Mouse (Mus musculus): ENCODE data around the gene Gm17581. TPM values are rescaled to one million over a fixed set of nuclear protein-coding genes. Genes with fewer than 3 reads are reported as not detected.
A peak's percentile ranks its signal among the peaks of the same experiment; 100 is the strongest.
"Not testable (repeated sequence)": the region's sequence is repeated elsewhere in the genome, so short reads cannot be mapped to it uniquely, and the experiment has no call there.

Gm17581 gene
- polyA plus RNA-seq (2015; fragmentation: Nextera tagmentation; extraction: Ambion mirVana) = not detected in 2 replicates

DNA sequence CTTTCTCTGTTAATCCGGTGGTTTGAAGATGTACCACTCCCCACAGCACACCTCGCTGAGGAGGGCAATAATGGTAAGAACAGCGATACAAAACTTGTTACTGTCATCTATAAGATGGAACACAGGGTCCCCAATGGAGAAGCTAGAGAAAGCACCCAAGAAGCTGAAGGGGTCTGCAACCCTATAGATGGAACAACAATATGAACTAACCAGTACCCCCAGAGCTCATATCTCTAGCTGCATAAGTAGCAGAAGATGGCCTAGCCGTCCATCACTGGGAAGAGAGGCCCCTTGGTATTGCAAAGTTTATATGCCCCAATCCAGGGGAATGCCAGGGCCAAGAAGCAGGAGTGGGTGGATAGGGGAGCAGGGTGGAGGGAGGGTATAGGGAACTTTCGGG is at the start of gene Gm17581:
Gene Gm17581, minus strand, starts transcription at position 101 of the 400 bp plus-strand sequence.
- H3K9me3 ChIP-seq (ENCODE audit: control insufficient read depth, low read length); H3K27ac ChIP-seq (ENCODE audit: low read length); ATAC-seq; H3K27me3 ChIP-seq (replicated peaks; ENCODE audit: control insufficient read depth, insufficient read depth, low read length); H3K4me3 ChIP-seq (ENCODE audit: low read length); H3K9ac ChIP-seq (ENCODE audit: low read depth, low read length); H3K4me2 ChIP-seq (ENCODE audit: low read depth, low read length); H3K36me3 ChIP-seq (ENCODE audit: control insufficient read depth, insufficient read depth, low read length); H3K4me1 ChIP-seq (ENCODE audit: control insufficient read depth, insufficient read depth, low read length): not testable (repeated sequence)
- 82% methylated on average over 5 of the region's 5 CpGs for WGBS

- Histone ChIP-seq H3K9ac (ENCODE audit: low read depth, low read length) (no peak overlapping the region), H3K9me3 (ENCODE audit: control insufficient read depth, low read length) (no peaks in the 10 kb centered on the region), H3K4me3 (ENCODE audit: low read length) (no peak overlapping the region), H3K27ac (ENCODE audit: low read length) (no peak overlapping the region), H3K4me2 (ENCODE audit: low read depth, low read length) (no peak overlapping the region), H3K27me3 (replicated peaks; ENCODE audit: control insufficient read depth, insufficient read depth, low read length) (no peaks in the 10 kb centered on the region), H3K4me1 (ENCODE audit: control insufficient read depth, insufficient read depth, low read length) (no peaks in the 10 kb centered on the region), H3K36me3 (ENCODE audit: control insufficient read depth, insufficient read depth, low read length) (no peaks in the 10 kb centered on the region)
- ATAC-seq = no peak
- 80% methylated on average over 6 of the region's 6 CpGs for WGBS
These were observed 48.9 kb upstream of the Gm17581 start for GRCm38 (mm10) chr2:155784534-155784933.

- Histone ChIP-seq H3K9ac (ENCODE audit: low read depth, low read length) (no peak overlapping the region), H3K36me3 (ENCODE audit: control insufficient read depth, insufficient read depth, low read length) (no peaks in the 10 kb centered on the region), H3K4me3 (ENCODE audit: low read length) (no peak overlapping the region), H3K4me2 (ENCODE audit: low read depth, low read length) (no peak overlapping the region), H3K27me3 (replicated peaks; ENCODE audit: control insufficient read depth, insufficient read depth, low read length) (peaks cover 19% of the 10 kb centered on the region; the same call in 1 of the 2 replicates), H3K9me3 (ENCODE audit: control insufficient read depth, low read length) (no peaks in the 10 kb centered on the region), H3K4me1 (ENCODE audit: control insufficient read depth, insufficient read depth, low read length) (0 out of 2 replicates have a peak, but pooled peaks cover 5% of the 10 kb centered on the region), H3K27ac (ENCODE audit: low read length) (no peak overlapping the region)
- WGBS = 81% methylated on average over 3 of the region's 3 CpGs
- no peak for ATAC-seq
These were observed 43.8 kb upstream of the Gm17581 start for GRCm38 (mm10) chr2:155779506-155779905.

- no peak overlapping the region for H3K4me3 ChIP-seq (ENCODE audit: low read length)
- no peaks in the 10 kb centered on the region for H3K36me3 ChIP-seq (ENCODE audit: control insufficient read depth, insufficient read depth, low read length)
- no peak overlapping the region for H3K9ac ChIP-seq (ENCODE audit: low read depth, low read length)
- WGBS = 35% methylated on average over 7 of the region's 7 CpGs
- H3K27me3 ChIP-seq (replicated peaks; ENCODE audit: control insufficient read depth, insufficient read depth, low read length) = peaks cover 24% of the 10 kb centered on the region; the same call in 1 of the 2 replicates
- H3K27ac ChIP-seq (ENCODE audit: low read length) = no peak overlapping the region
- 0 out of 2 replicates have a peak, but pooled peaks cover 5% of the 10 kb centered on the region for H3K4me1 ChIP-seq (ENCODE audit: control insufficient read depth, insufficient read depth, low read length)
- no peak for ATAC-seq
- no peaks in the 10 kb centered on the region for H3K9me3 ChIP-seq (ENCODE audit: control insufficient read depth, low read length)
- no peak overlapping the region for H3K4me2 ChIP-seq (ENCODE audit: low read depth, low read length)
These were observed 43.4 kb upstream of the Gm17581 start for GRCm38 (mm10) chr2:155779066-155779465.

DNA sequence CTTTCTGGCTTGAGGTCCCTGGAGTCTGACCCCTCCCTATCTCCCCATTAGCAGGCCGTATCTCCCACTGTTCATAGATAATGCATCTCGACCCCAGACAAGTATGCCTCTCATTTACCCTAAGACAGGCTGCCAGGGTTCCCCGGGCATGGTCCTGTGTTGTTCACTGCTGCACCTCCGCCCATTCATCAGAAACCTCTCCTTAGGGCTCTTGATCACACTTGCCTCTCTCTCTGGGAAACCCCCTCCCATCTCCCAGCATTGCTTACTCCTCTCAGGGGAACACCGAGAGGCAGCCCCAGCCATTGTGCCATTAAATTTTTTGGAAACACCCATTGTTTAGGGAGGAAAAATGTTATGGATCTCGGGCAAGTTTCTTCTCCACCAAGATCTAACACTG is 42.3 kb upstream of the Gm17581 start:
- Histone ChIP-seq H3K27me3 (replicated peaks; ENCODE audit: control insufficient read depth, insufficient read depth, low read length) (peaks cover 34% of the 10 kb centered on the region; the same call in 1 of the 2 replicates), H3K4me2 (ENCODE audit: low read depth, low read length) (no peak overlapping the region), H3K4me3 (ENCODE audit: low read length) (no peak overlapping the region), H3K9me3 (ENCODE audit: control insufficient read depth, low read length) (no peaks in the 10 kb centered on the region), H3K9ac (ENCODE audit: low read depth, low read length) (no peak overlapping the region), H3K27ac (ENCODE audit: low read length) (no peak overlapping the region), H3K4me1 (ENCODE audit: control insufficient read depth, insufficient read depth, low read length) (0 out of 2 replicates have a peak, but pooled peaks cover 5% of the 10 kb centered on the region), H3K36me3 (ENCODE audit: control insufficient read depth, insufficient read depth, low read length) (no peaks in the 10 kb centered on the region)
- no peak for ATAC-seq
- WGBS = 67% methylated on average over 6 of the region's 6 CpGs

DNA sequence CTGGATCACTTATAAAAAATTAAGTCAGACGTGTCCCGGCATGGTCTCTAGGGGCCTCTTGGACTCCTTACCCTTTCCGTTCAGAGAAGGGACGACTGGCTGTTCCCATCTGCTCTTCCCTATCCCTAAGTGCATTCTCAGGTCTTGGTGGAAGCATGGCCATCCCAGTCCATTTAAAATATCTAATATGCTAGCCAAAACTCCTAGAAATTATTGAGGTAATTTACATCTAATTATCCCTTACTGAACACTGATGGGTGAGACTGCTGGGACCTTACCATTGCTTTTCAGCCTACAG is 42.0 kb upstream of the Gm17581 start:
- no peak overlapping the region for H3K9ac ChIP-seq (ENCODE audit: low read depth, low read length)
- H3K4me1 ChIP-seq (ENCODE audit: control insufficient read depth, insufficient read depth, low read length) = 0 out of 2 replicates have a peak, but pooled peaks cover 5% of the 10 kb centered on the region
- H3K4me3 ChIP-seq (ENCODE audit: low read length) = no peak overlapping the region
- H3K27me3 ChIP-seq (replicated peaks; ENCODE audit: control insufficient read depth, insufficient read depth, low read length) = peaks cover 36% of the 10 kb centered on the region; the same call in 1 of the 2 replicates
- no peaks in the 10 kb centered on the region for H3K9me3 ChIP-seq (ENCODE audit: control insufficient read depth, low read length)
- H3K36me3 ChIP-seq (ENCODE audit: control insufficient read depth, insufficient read depth, low read length) = no peaks in the 10 kb centered on the region
- WGBS = 78% methylated on average over 4 of the region's 4 CpGs
- no peak overlapping the region for H3K4me2 ChIP-seq (ENCODE audit: low read depth, low read length)
- no peak for ATAC-seq
- H3K27ac ChIP-seq (ENCODE audit: low read length) = no peak overlapping the region

DNA sequence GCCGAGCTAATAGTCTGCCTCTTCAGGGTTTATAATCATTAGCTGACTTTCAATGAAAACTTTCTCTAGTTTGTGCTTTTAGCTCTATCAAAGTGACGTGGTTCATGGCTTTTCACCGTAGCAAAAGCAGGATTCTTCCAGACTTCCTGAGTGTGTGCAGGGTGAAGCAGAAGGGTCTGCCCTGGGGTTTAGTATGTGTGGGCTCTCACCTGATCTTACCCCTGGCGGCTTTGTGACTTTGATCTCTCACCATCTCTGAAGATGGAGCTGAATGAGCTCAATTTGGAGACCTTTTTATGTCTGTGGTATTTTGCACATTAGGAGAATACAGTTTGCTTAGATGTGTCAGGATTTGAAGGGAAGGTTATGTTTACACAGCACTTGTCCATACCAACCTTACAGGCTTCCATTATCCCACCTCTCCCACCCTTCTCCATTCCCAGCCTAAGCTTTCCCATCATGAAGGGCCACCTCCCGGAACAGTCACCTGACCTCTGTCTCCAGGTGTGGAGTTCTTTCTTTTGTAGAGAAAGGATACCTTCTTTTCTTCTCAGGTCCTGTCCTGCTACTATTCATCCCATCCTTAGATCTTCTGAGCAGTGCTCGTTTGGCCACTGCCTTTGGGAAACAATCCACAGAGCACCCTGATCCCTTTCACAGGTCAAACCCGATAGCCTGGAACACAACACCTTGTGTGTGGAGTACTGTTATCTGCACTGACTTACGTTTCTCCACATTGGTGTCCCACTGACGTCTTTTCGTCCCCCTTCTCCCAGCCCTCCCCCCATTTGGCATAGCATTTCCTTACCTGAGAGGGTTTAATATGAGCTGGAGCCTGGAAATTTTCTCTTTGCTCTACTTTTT is 41.4 kb upstream of the Gm17581 start:
- no peaks in the 10 kb centered on the region for H3K36me3 ChIP-seq (ENCODE audit: control insufficient read depth, insufficient read depth, low read length)
- ATAC-seq = no peak
- H3K9ac ChIP-seq (ENCODE audit: low read depth, low read length) = no peak overlapping the region
- WGBS = 59% methylated on average over 10 of the region's 10 CpGs
- no peak overlapping the region for H3K4me2 ChIP-seq (ENCODE audit: low read depth, low read length)
- 0 out of 2 replicates have a peak, but pooled peaks cover 5% of the 10 kb centered on the region for H3K4me1 ChIP-seq (ENCODE audit: control insufficient read depth, insufficient read depth, low read length)
- no peak overlapping the region for H3K4me3 ChIP-seq (ENCODE audit: low read length)
- no peak overlapping the region for H3K27ac ChIP-seq (ENCODE audit: low read length)
- H3K27me3 ChIP-seq (replicated peaks; ENCODE audit: control insufficient read depth, insufficient read depth, low read length) = peaks cover 36% of the 10 kb centered on the region; the same call in 1 of the 2 replicates
- H3K9me3 ChIP-seq (ENCODE audit: control insufficient read depth, low read length) = no peaks in the 10 kb centered on the region

- 2% methylated on average over 43 of the region's 44 CpGs for WGBS
- peaks cover 36% of the 10 kb centered on the region; the same call in 1 of the 2 replicates for H3K27me3 ChIP-seq (replicated peaks; ENCODE audit: control insufficient read depth, insufficient read depth, low read length)
- H3K9me3 ChIP-seq (ENCODE audit: control insufficient read depth, low read length) = no peaks in the 10 kb centered on the region
- H3K27ac ChIP-seq (ENCODE audit: low read length) = no peak overlapping the region
- H3K9ac ChIP-seq (ENCODE audit: low read depth, low read length) = peak overlapping the region; percentile 14; the same call in 1 of the 2 replicates
- 0 out of 2 replicates have a peak, but pooled peaks cover 5% of the 10 kb centered on the region for H3K4me1 ChIP-seq (ENCODE audit: control insufficient read depth, insufficient read depth, low read length)
- no peaks in the 10 kb centered on the region for H3K36me3 ChIP-seq (ENCODE audit: control insufficient read depth, insufficient read depth, low read length)
- H3K4me2 ChIP-seq (ENCODE audit: low read depth, low read length) = peak overlapping the region; percentile 97
- peak; percentile 85 for ATAC-seq
- H3K4me3 ChIP-seq (ENCODE audit: low read length) = peak overlapping the region; percentile 62
These were observed 40.1 kb upstream of the Gm17581 start for GRCm38 (mm10) chr2:155775685-155776263.

DNA sequence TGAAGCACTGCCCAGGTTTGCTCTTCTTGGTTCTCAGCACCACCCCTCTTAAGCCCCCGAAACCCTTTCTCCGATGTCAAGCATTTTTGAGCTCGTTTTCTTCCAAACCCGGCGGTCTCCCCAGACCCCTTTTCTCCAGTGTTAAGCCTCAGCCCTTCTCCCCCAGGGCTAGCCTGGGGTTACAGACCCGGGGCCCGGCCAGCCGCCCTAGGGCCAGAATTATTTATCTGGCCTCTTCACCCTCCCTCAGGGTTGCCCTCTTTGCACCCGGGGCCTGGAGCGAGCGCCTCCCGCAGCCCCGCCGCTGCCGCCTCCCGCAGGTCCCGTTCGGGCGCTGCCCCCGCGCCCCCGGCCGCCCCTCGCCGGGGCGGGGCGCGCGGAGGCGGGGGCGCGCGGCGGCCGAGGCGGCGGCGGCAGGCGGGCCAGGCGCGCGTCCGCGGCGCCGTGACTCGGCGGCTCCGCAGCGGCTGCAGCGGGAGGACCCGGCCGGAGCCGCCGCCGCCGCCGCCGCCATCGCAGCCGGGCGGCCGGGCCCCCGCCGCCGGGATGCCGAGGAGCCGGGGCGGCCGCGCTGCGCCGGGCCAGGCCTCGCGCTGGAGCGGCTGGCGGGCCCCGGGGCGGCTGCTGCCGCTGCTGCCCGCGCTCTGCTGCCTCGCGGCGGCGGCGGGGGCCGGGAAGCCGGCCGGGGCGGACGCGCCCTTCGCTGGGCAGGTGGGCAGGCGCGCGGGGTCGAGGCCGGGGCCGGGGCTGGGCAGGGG is 39.4 kb upstream of the Gm17581 start, which contains the start of gene Mmp24:
Gene Mmp24, plus strand, starts transcription at position 416 of the 758 bp plus-strand sequence.
- Histone ChIP-seq H3K27ac (ENCODE audit: low read length) (no peak within 1 kb of the TSS), H3K9ac (ENCODE audit: low read depth, low read length) (peak within 1 kb of the TSS; percentile 14; the same call in 1 of the 2 replicates), H3K4me3 (ENCODE audit: low read length) (peak within 1 kb of the TSS; percentile 62), H3K4me2 (ENCODE audit: low read depth, low read length) (peak within 1 kb of the TSS; percentile 97), H3K4me1 (ENCODE audit: control insufficient read depth, insufficient read depth, low read length) (0 out of 2 replicates have a peak, but pooled peaks cover 5% of the 10 kb centered on the region), H3K36me3 (ENCODE audit: control insufficient read depth, insufficient read depth, low read length) (no peaks in the 10 kb centered on the region), H3K27me3 (replicated peaks; ENCODE audit: control insufficient read depth, insufficient read depth, low read length) (peaks cover 36% of the 10 kb centered on the region; the same call in 1 of the 2 replicates), H3K9me3 (ENCODE audit: control insufficient read depth, low read length) (no peaks in the 10 kb centered on the region)
- ATAC-seq = peak; percentile 66
- WGBS = 2% methylated on average over 74 of the region's 100 CpGs
